Mouse (Mus musculus): ENCODE measurements around the gene Lrp2.
"Not testable (repeated sequence)": the region's sequence is repeated elsewhere in the genome, so short reads cannot be mapped to it uniquely, and the experiment has no call there.

Lrp2 gene

DNA sequence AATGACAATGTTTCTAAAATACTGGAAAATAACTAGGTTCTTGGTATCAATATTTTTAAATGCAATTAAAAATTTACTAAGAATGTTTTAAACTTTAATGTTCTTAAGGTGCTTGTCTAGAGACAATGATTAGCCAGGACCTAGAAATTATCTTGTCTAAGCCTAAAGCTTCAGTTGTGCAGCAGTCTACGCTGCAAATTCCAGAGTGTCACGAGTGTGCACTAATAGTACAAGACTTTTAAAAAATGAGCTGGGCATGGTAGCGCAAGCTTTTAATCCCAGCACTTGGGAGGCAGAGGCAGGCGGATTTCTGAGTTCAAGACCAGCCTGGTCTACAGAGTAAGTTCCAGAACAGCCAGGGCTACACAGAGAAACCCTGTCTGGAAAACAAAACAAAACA lies 3.8 kb downstream of the Lrp2 start:
- DNase-seq, result not testable (repeated sequence)

GRCm38 (mm10) chr2:69580091-69580490 lies 5.8 kb downstream of the Lrp2 start:
- DNase-seq, result no peak

DNA sequence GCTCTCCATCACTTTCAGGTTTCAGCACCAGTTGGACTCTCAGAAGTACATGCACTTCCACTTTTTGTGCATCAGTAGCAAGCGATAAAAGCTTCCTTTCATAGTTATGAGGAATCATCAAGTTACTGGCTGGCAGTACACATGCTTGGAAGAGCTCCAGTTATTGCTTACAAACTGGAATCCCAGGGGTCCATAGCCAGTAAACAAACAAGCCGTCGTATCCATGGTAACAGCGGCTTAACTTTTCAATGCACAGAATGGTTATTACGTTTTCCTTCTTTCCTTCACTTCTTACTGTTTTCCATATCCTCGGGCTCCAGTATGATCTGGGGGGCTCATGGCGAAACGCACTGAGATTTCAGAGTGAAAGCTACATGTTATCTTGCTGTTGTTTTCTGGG lies 7.7 kb downstream of the Lrp2 start:
- no peak for DNase-seq

- DNase-seq, result no peak
Observed at GRCm38 (mm10) chr2:69576531-69576930, 9.3 kb downstream of the Lrp2 start.

DNA sequence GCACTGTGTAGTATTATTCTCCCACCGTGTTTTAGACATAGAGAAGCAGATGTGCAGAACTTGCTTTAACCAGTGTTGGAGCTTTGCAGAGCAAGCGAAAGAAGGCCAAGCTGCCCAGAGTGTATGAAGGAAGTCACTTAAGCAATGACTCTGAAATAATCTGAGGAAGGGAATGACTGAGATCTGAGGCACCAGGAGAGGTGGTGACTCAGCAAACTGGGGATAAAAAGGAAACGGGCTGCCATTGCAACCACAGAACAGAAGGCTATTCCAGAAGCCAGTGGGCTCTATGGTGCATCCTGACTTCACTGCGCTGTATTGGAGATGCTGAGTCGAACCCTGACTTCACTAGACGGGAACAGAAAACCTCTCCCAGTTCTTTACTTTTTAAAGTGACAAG lies 10.9 kb downstream of the Lrp2 start:
- no peak for DNase-seq

DNA sequence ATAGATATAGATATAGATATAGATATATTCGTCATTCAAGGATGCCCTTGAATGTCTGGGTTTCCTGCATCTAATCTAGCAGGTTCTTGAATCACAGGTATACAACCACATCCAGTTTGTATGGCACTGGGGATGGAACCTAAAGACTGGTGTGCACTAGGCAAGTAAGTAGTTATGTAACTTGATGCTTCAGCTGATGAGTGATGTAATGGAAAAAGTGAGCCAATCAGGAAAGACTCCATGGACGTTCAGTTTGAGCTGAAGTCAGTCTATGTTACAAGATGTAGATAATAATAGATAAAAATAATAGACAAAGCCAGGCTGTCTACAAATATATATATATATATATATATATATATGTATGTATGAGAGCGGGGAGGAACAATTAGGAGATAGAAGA lies 11.6 kb downstream of the Lrp2 start:
- DNase-seq, result no peak

DNA sequence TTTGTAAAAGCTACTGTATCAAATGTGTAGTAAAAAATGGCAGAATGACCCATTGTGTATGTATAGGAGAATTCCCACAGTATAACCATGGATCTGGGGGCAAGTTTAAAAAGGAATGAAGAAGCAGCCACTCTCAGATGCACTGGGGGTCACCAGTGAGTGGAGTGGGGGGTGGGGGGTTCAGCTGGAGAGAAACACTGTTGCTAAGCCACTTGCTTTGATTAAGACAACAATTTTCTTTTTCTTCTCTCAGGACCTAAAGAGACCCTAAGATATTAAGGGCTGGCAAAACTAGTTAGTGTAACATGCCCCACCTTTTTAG lies 12.2 kb downstream of the Lrp2 start:
- no peak for DNase-seq

DNA sequence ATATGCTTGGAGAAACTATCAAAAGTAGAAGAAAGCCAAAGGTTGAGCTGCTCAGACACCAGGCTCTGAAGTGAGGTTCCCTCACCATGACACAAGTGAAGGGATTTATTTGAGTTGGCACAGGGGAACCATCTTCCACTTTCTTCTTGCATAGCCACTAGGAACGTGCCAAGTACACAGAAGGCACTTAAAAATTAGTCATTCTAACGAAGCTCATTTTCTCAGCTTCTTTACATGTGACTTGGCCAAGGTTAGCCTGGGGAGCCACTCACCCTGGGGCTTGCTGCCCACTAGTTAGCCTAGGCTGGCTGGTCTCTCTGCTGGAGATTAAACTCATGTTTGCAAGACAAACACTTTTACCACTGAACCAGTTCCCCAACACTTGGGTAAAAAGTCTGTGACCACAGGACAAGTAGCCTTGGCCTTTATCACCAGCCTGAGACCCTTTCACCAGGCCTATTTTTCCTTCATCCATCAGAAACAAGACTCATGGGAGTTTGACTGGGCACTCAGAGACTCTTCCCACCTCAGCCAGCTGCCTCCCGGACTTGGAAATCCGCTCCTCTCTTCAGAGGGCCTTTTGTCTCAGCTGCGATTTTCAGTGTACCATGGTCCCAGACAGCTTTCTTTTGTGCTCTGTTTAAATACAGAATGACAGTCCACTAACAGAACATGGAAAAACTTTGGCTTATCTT lies 12.7 kb downstream of the Lrp2 start:
- DNase-seq, result no peak

GRCm38 (mm10) chr2:69570556-69570955 lies 15.3 kb downstream of the Lrp2 start:
- no peak for DNase-seq

- no peak for DNase-seq
Observed at GRCm38 (mm10) chr2:69566281-69566680, 19.6 kb downstream of the Lrp2 start.

- no peak for DNase-seq
Observed at GRCm38 (mm10) chr2:69563492-69563891, 22.4 kb downstream of the Lrp2 start.

- no peak for DNase-seq
Observed at GRCm38 (mm10) chr2:69562761-69563160, 23.1 kb downstream of the Lrp2 start.

DNA sequence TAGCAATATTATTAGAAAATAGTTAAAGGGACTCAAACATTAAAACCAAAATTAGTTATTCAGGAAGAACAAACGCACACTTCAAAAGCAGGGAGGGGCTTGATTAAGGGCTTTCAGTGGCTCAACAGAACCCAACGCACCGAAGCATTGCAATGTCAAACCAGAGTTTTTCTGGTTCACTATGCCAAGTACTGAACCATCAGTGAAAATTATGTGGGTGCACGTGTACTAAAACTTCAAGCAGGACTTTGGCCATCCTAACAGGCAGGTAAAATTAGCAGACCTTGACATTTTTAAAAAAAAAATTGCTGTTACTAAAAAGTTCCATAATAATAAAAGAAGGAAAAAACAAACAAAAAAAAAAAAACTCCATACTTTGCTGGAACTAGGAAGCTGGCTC lies 25.6 kb downstream of the Lrp2 start:
- DNase-seq, result no peak

DNA sequence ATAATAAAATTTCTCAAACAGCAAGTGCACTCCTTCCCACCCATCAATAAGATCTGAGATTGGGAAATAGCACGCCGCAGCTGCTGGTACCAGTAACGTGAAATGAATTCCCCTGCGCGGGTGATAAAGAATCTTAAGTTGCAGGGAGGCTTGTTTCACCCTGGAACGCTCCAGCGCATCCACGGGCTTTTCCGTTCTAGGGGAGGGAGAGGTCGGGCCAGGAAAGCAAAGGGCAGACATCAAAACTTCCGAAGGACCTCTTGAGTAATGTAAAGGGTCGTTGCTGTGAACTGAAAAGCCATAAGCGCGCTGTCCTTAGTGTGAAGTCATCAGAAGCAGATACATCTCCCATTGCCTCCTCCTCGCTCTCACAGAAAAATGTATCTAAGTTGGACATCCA lies 26.5 kb downstream of the Lrp2 start:
- no peak for DNase-seq

DNA sequence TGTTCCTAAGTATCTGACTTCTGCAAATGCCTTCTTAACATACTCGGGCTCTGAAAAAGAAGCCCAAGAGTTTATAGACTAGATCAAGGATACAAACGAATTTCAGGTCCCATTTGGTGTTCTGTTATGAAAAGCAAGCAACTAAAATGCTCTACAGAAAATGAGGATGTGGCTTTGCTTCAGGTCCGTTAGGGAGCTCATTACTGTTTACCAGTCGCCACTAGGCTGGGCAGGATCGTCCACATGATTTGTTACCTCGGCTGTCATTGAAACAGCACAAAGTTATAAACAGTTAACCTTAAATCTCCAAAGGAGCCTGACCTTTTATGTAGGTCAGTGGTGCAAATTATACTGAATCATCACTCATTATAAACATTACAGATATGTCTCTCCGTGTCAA lies 29.2 kb downstream of the Lrp2 start:
- no peak for DNase-seq

DNA sequence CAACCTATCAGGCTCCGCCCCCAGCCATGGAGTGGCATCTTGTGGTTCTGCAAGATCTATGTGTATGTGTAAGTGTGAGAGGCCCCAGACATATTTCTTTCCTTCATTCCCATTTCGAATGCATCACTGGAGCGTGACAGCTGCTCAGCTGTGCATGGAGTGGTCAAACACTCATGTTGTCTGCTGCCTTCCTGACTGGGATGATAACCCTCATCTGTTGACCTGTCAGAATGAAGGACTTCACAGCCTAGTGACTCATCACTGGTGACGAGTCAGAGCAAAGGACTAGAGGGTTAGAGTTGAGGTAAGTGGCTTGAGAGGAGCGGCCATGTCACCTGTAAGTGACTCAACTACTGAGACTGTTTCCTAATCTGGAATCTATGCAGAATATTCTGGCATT lies 34.2 kb downstream of the Lrp2 start:
- no peak for DNase-seq

DNA sequence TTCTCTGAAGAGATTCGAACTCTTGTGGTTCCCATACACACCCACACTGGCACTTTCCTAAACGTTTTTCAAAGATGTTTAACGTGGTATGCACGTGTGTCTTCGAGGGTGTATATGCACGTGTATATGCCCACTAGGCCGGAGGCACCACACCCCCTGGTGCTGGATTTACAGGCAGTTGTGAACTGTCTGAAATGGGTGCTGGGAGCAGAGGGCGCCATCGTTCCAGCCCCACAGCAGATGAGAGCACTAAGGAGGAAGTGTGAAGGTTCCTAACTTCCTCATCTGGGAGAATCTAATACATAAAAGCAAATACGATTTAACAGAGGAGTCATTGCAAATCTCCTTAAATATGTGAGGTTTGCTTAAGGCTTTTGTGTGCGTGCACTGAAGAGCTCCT lies 39.0 kb downstream of the Lrp2 start:
- no peak for DNase-seq

DNA sequence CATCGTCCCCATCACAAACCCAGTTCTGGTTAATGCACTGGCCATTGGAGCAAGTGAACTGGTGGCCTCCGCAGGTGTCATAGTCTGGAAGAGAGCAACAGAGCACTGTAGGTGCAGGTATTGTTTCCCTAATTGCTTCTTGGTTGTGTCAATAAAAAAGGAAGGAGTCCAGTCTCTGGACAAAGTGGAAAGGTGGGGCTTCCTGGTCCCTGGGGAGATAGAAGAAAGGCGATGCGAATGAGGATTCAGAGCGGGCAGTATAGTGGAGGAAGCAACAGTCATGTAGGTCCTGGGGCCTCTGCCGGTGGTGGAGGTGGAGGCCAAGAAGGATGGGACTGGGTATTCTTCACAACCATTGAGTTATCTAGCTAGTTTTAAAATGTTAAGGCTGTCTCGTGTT lies 49.8 kb downstream of the Lrp2 start:
- DNase-seq, result no peak

- DNase-seq, result no peak
Observed at GRCm38 (mm10) chr2:69531528-69532055, 54.3 kb downstream of the Lrp2 start.

GRCm38 (mm10) chr2:69530691-69531527 lies 55.0 kb downstream of the Lrp2 start:
- DNase-seq, result no peak

DNA sequence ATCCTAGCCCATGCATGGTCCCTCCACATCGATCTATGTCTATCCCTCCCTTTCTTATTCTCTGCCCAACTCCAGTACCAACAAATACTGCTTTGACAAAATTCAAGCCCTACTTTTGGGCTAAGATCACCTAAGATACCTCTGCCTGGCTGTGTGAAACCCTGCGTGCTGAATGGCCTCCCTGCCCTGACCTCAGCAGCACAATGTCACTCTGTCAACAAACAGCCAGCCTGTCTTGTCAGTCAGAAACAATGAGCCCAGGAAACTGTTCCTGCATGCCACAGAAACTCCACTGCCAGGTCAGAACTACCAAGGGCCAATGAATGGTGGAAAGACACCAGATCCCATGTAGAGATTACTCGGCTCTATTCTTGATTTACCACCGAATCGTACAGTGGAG lies 55.7 kb downstream of the Lrp2 start:
- no peak for DNase-seq

DNA sequence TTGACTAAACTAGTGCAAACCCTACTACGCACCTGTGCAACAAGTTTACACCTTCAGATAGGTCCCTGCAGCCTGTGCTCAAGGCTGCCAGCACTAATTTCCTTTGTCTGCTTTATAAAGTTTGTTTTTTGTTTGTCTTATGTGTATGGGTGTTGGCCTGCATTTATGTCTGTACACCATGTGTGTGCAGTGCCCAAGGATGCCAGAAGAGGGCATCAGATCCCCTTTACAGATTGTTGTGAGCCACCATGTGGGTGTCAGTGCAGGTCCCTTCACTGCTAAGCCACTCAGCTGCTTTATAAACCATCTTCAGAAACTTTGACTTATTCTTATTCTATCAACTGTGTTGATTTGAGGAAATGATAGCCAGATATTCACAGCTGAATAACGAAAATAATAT lies 65.6 kb downstream of the Lrp2 start:
- DNase-seq, result no peak

- no peak for DNase-seq
Observed at GRCm38 (mm10) chr2:69518307-69518706, 67.6 kb downstream of the Lrp2 start.

DNA sequence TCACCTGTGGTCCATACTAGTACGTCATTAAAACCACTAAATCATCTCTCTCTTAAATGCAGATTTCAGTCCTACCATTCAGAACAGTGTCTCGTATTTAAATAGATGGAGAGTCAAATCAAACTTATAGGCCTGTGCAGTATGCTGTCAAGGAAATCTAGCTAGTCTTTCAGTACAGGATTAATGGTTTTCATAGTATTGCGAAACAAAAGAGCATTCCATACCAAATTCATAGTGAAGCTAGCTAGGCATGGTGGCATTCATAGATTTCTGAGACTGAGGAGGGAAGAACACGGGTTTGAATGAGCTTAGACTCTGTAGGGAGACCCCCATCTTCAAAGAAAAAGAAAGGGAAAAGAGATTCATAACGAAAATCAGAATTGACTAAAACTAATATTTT lies 74.1 kb downstream of the Lrp2 start:
- DNase-seq, result no peak

- no peak for DNase-seq
Observed at GRCm38 (mm10) chr2:69500357-69500756, 85.5 kb downstream of the Lrp2 start.
